Mouse (Mus musculus) embryonic facial prominence, embryonic 15.5 days (tissue): ENCODE measurements around the gene Sh2d7. TPM values are rescaled to one million over a fixed set of nuclear protein-coding genes. Genes with fewer than 3 reads are reported as not detected.
A peak's percentile ranks its signal among the peaks of the same experiment; 100 is the strongest.

Experiments used
- ATAC-seq: fragments of 200-750 bp; cut with Nextera tagmentation; 2 replicates; pipeline ENCODE4 v1.8.0; 2017; ENCODE audit warnings: low read depth, moderate TSS enrichment; ENCODE audit not compliant: insufficient number of reproducible peaks, low FRiP score, low TSS enrichment
- H3K27ac ChIP-seq: fragments of 300-500 bp; sonication (generic); replicated peaks from 2 replicates; pipeline ENCODE4 v1.5.1; 2015; ENCODE audit warnings: mild to moderate bottlenecking, inconsistent platforms
- H3K27me3 ChIP-seq: fragments of 300-500 bp; sonication (generic); 2 replicates; pipeline ENCODE4 v1.6.1; 2015; ENCODE audit warnings: inconsistent platforms
- H3K36me3 ChIP-seq: fragments of 300-500 bp; sonication (generic); 2 replicates; pipeline ENCODE4 v1.6.1; 2015; ENCODE audit warnings: mild to moderate bottlenecking, inconsistent platforms
- H3K4me1 ChIP-seq: fragments of 300-500 bp; sonication (generic); 2 replicates; pipeline ENCODE4 v1.6.1; 2015; ENCODE audit warnings: inconsistent platforms
- H3K4me2 ChIP-seq: fragments of 300-500 bp; sonication (generic); replicated peaks from 2 replicates; pipeline ENCODE4 v1.6.1; 2015; ENCODE audit warnings: mild to moderate bottlenecking, inconsistent platforms
- H3K4me3 ChIP-seq: fragments of 300-500 bp; sonication (generic); replicated peaks from 2 replicates; pipeline ENCODE4 v1.5.1; 2015; ENCODE audit warnings: mild to moderate bottlenecking, inconsistent platforms
- H3K9ac ChIP-seq: fragments of 300-500 bp; sonication (generic); 2 replicates; pipeline ENCODE4 v1.6.1; 2015; ENCODE audit warnings: inconsistent platforms
- H3K9me3 ChIP-seq: fragments of 300-500 bp; sonication (generic); replicated peaks from 2 replicates; pipeline ENCODE4 v1.6.1; 2016; ENCODE audit warnings: inconsistent platforms
- WGBS: fragments of 180-500 bp; shearing (Covaris S2); methylation state at CpG from one replicate; pipeline ENCODE4 v1.1.7; 2015; 5-methylcytosine and 5-hydroxymethylcytosine counted together
- polyA plus RNA-seq: library from polyadenylated mRNA; unstranded; fragments of >200 nt; fragmentation: Nextera tagmentation; extraction: Ambion mirVana; gene quantifications from 2 replicates; pipeline ENCODE4 v1.2.1, GENCODE M21; 2015

Sh2d7 gene
- polyA plus RNA-seq: 0.12 TPM in 1 of 2 replicates, not detected in the other

GRCm38 (mm10) chr9:54538684-54539083, at the start of gene Sh2d7:
Gene Sh2d7, plus strand, starts transcription at chr9:54538984.
- no peak within 1 kb of the TSS for H3K9ac ChIP-seq
- no peaks in the 10 kb centered on the region for H3K36me3 ChIP-seq
- no peak within 1 kb of the TSS for H3K4me2 ChIP-seq
- no peak within 1 kb of the TSS for H3K4me3 ChIP-seq
- no peaks in the 10 kb centered on the region for H3K9me3 ChIP-seq
- 90% methylated on average over 14 of the region's 14 CpGs for WGBS
- ATAC-seq: no peak
- no peak within 1 kb of the TSS for H3K27ac ChIP-seq
- H3K27me3 ChIP-seq: no peaks in the 10 kb centered on the region
- 0 out of 2 replicates have a peak, but pooled peaks cover 5% of the 10 kb centered on the region for H3K4me1 ChIP-seq

GRCm38 (mm10) chr9:54489599-54489998, 49.2 kb upstream of the Sh2d7 start:
- WGBS: 50% methylated on average over 2 of the region's 2 CpGs
- Histone ChIP-seq H3K9ac (no peak overlapping the region), H3K4me3 (no peak overlapping the region), H3K27me3 (no peaks in the 10 kb centered on the region), H3K27ac (no peak overlapping the region), H3K36me3 (no peaks in the 10 kb centered on the region), H3K9me3 (no peaks in the 10 kb centered on the region), H3K4me2 (no peak overlapping the region), H3K4me1 (no peaks in the 10 kb centered on the region)
- no peak for ATAC-seq

- Histone ChIP-seq H3K4me2 (no peak overlapping the region), H3K9ac (no peak overlapping the region), H3K36me3 (no peaks in the 10 kb centered on the region), H3K4me3 (no peak overlapping the region), H3K4me1 (no peaks in the 10 kb centered on the region), H3K9me3 (no peaks in the 10 kb centered on the region), H3K27ac (no peak overlapping the region), H3K27me3 (no peaks in the 10 kb centered on the region)
- no peak for ATAC-seq
- 83% methylated on average over 2 of the region's 2 CpGs for WGBS
Measured at GRCm38 (mm10) chr9:54490431-54490830, 48.4 kb upstream of the Sh2d7 start.

DNA sequence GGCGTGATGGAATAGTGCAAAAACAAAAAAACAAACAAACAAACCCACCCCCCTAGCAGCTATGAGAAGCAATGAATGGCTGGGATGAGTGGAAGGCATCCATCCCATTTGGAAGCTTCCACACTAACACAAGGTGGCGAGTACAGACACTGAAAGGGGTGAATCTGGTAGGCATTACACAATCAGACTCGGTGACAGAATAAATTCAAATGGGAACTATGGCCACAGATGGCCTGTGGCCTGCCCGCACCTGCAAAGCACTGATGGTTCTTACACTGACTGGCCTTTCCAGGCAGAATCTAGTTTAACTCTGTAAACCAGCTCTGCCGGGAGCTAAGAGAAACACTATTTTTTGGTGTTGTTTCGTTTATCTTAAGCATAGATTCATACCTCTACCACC, 39.5 kb upstream of the Sh2d7 start:
- peaks cover 5% of the 10 kb centered on the region; the same call in 1 of the 2 replicates for H3K27me3 ChIP-seq
- no peak for ATAC-seq
- H3K36me3 ChIP-seq: no peaks in the 10 kb centered on the region
- H3K4me3 ChIP-seq: no peak overlapping the region
- no peak overlapping the region for H3K4me2 ChIP-seq
- H3K9me3 ChIP-seq: no peaks in the 10 kb centered on the region
- no peaks in the 10 kb centered on the region for H3K4me1 ChIP-seq
- 79% methylated on average over 6 of the region's 6 CpGs for WGBS
- H3K9ac ChIP-seq: no peak overlapping the region
- no peak overlapping the region for H3K27ac ChIP-seq

DNA sequence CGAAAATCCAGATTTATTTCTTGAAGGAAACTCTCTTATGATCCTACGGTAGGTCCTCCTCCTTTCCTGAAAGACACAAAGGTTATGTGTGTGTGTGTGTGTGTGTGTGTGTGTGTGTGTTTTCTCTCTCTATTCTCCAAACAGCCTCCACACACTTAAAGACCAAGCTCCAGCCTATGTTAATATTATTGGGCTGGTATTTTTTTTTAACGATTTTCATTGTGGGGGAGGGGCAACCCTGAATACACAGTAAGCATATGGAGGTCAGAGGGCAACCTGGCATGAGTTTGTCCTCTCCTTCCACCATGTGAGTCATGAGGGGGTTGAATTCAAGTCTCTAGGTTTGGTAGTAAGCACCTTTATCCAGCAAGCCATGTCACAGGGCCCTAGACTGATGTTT, 39.0 kb upstream of the Sh2d7 start:
- Histone ChIP-seq H3K27ac (no peak overlapping the region), H3K27me3 (peaks cover 5% of the 10 kb centered on the region; the same call in 1 of the 2 replicates), H3K4me1 (no peaks in the 10 kb centered on the region), H3K9ac (no peak overlapping the region), H3K4me3 (no peak overlapping the region), H3K4me2 (no peak overlapping the region), H3K9me3 (no peaks in the 10 kb centered on the region), H3K36me3 (no peaks in the 10 kb centered on the region)
- ATAC-seq: no peak
- WGBS: 77% methylated on average over 3 of the region's 3 CpGs

DNA sequence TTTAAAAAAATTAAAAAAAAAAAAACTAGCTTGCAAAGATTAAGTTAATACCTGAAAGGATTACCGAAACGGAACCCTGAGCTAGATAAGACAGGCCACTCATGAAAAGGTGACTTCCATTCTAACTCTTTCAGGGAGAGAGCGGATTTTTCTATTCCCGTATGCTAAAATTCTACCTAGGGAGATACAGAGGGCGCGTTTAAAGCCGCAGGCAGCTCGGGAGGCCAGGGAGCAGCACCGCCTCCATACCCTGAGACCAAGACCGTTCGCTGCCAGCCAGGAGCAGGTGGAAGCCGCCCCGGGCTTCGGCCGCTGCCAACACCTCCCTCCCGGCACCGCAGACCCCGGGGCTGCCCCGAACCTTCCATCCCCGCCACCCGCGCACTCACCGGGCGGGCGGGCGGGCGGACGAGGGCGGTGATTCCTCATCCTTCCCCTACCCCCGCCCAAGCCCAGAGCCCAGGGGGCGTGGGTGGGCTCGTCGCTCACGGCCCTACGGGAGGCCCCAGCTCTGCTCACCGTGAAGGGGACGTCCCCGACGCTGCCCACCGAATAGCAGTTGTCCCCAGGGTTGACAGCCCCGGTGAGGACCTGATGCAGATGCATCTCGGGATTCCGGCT, 37.8 kb upstream of the Sh2d7 start:
- H3K27ac ChIP-seq: peak overlapping the region; percentile 34; the same call in 1 of the 2 replicates

GRCm38 (mm10) chr9:54501453-54502110, 37.2 kb upstream of the Sh2d7 start, which contains the start of gene Dmxl2:
Gene Dmxl2, minus strand, starts transcription at chr9:54501626.
- WGBS: under 1% methylated on average over 98 of the region's 99 CpGs
- Histone ChIP-seq H3K36me3 (no peaks in the 10 kb centered on the region), H3K4me2 (peak within 1 kb of the TSS; percentile 99), H3K9ac (peak within 1 kb of the TSS; percentile 64), H3K27ac (peak within 1 kb of the TSS; percentile 34; the same call in 1 of the 2 replicates), H3K27me3 (peaks cover 5% of the 10 kb centered on the region; the same call in 1 of the 2 replicates), H3K9me3 (no peaks in the 10 kb centered on the region), H3K4me1 (no peaks in the 10 kb centered on the region), H3K4me3 (peak within 1 kb of the TSS; percentile 63)
- peak; percentile 88 for ATAC-seq

More for the DNA sequence above, 37.8 kb upstream of the Sh2d7 start:
- under 1% methylated on average over 42 of the region's 43 CpGs for WGBS
- Histone ChIP-seq H3K4me2 (peak overlapping the region; percentile 99), H3K4me3 (peak overlapping the region; percentile 63), H3K9ac (peak overlapping the region; percentile 64), H3K36me3 (no peaks in the 10 kb centered on the region), H3K27me3 (peaks cover 5% of the 10 kb centered on the region; the same call in 1 of the 2 replicates), H3K9me3 (no peaks in the 10 kb centered on the region), H3K4me1 (no peaks in the 10 kb centered on the region)
- peak; percentile 54 for ATAC-seq

- Histone ChIP-seq H3K27ac (no peak overlapping the region), H3K36me3 (no peaks in the 10 kb centered on the region), H3K4me1 (no peaks in the 10 kb centered on the region), H3K4me2 (peak overlapping the region; percentile 99), H3K9me3 (no peaks in the 10 kb centered on the region), H3K27me3 (peaks cover 5% of the 10 kb centered on the region; the same call in 1 of the 2 replicates), H3K4me3 (peak overlapping the region; percentile 63), H3K9ac (0 out of 2 replicates have a peak overlapping the region, but pooled peaks have one; percentile 1)
- ATAC-seq: no peak
- 3% methylated on average over 13 of the region's 13 CpGs for WGBS
Measured at GRCm38 (mm10) chr9:54502111-54502495, 36.7 kb upstream of the Sh2d7 start.

DNA sequence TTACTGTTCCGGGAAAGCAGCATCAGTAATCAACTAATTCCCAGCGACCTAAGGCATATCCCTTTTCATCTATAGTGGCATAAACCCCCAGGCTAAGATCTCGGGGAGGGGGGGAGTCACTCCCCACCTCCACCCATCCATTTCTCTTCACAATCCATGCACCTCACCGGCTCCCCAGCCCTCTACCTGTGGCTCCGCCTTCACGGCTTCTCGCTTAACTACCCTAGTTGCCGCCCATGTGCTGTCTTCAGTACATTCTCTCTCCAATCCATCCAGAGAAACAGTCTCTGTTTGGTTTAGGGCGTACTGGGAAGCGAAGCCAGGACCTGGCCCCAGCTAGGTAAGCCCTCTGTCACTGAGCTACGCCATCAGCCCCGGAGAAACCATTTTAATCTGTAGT, 35.9 kb upstream of the Sh2d7 start:
- Histone ChIP-seq H3K4me3 (peak overlapping the region; percentile 63; the same call in 1 of the 2 replicates), H3K9me3 (no peaks in the 10 kb centered on the region), H3K27me3 (peaks cover 5% of the 10 kb centered on the region; the same call in 1 of the 2 replicates), H3K9ac (no peak overlapping the region), H3K4me2 (peak overlapping the region; percentile 99; the same call in 1 of the 2 replicates), H3K4me1 (no peaks in the 10 kb centered on the region), H3K27ac (no peak overlapping the region), H3K36me3 (no peaks in the 10 kb centered on the region)
- ATAC-seq: no peak
- WGBS: 9% methylated on average over 12 of the region's 12 CpGs

DNA sequence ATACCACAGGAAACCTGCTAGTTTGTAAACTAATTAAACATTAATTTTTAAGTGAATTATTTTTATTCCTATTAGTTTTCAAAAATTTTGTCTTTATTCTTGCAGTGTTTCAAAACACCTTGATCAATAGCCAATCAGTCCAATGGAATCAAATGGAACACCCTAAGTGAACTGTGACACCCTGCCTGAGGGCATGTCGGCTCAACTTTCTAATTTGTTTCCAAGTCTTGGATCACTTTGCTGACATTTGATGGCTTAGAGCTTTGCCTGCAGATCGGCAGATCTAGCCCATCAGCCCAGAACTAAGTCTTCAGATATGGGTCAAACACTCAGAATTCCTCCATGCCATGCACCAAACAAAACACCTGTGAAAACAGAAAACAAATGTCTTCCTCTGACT, 22.8 kb upstream of the Sh2d7 start:
- no peaks in the 10 kb centered on the region for H3K36me3 ChIP-seq
- H3K9ac ChIP-seq: no peak overlapping the region
- no peak overlapping the region for H3K4me2 ChIP-seq
- H3K9me3 ChIP-seq: no peaks in the 10 kb centered on the region
- WGBS: 44% methylated on average over 2 of the region's 2 CpGs
- no peak overlapping the region for H3K27ac ChIP-seq
- H3K4me3 ChIP-seq: no peak overlapping the region
- ATAC-seq: no peak
- H3K4me1 ChIP-seq: no peaks in the 10 kb centered on the region
- H3K27me3 ChIP-seq: no peaks in the 10 kb centered on the region

DNA sequence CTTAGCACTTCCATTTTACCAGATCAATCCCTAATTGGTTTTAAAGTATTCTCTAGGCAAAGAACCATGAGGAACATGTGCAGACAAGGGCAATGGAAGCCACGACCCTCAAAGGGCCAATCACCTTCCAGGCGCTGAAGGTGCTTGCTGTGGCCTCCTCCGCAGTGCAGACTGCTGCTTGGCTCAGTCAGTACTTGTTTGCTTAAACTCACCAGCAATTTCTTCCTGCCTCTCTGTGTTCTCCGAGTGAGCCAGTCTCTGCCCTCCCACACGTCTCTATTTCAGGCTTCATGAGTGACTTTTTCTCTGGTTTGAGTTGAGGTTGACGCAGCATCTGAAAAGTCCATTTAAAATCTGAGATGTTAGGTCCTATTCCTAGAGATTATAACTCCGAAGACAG, 19.9 kb upstream of the Sh2d7 start:
- H3K9ac ChIP-seq: no peak overlapping the region
- WGBS: 62% methylated on average over 7 of the region's 7 CpGs

More for the DNA sequence above, 19.9 kb upstream of the Sh2d7 start:
- no peak for ATAC-seq
- Histone ChIP-seq H3K4me1 (no peaks in the 10 kb centered on the region), H3K36me3 (no peaks in the 10 kb centered on the region), H3K27me3 (no peaks in the 10 kb centered on the region), H3K4me2 (no peak overlapping the region), H3K4me3 (no peak overlapping the region), H3K9me3 (no peaks in the 10 kb centered on the region), H3K27ac (no peak overlapping the region)
